Mouse (Mus musculus) T-helper 2 cell (primary cell): ENCODE measurements around the gene Kcmf1.
"Not testable (repeated sequence)": the region's sequence is repeated elsewhere in the genome, so short reads cannot be mapped to it uniquely, and the experiment has no call there.

ENCODE experiments used
- in situ Hi-C: fragments of 300-600 bp; cut with MboI, MseI; formaldehyde crosslinking; loops from one replicate; pipeline ENCODE4 v1.15.1; 2025; ENCODE audit warnings: high pct_unique_total_duplicates

Kcmf1 gene

GRCm38 (mm10) chr6:72899201-72899780 lies 488 bp downstream of the Kcmf1 start:
- in situ Hi-C loops = no loop called here

- in situ Hi-C loops = no loop called here
Observed at GRCm38 (mm10) chr6:72898244-72899200, 1.3 kb downstream of the Kcmf1 start.

GRCm38 (mm10) chr6:72895000-72895399 lies 4.8 kb downstream of the Kcmf1 start:
- in situ Hi-C loops = no loop called here

GRCm38 (mm10) chr6:72891238-72891637 lies 8.5 kb downstream of the Kcmf1 start:
- in situ Hi-C loops = no loop called here

- in situ Hi-C loops = no loop called here
Observed at GRCm38 (mm10) chr6:72888655-72889054, 11.1 kb downstream of the Kcmf1 start.

GRCm38 (mm10) chr6:72885268-72885667 lies 14.5 kb downstream of the Kcmf1 start:
- in situ Hi-C loops = no loop called here

DNA sequence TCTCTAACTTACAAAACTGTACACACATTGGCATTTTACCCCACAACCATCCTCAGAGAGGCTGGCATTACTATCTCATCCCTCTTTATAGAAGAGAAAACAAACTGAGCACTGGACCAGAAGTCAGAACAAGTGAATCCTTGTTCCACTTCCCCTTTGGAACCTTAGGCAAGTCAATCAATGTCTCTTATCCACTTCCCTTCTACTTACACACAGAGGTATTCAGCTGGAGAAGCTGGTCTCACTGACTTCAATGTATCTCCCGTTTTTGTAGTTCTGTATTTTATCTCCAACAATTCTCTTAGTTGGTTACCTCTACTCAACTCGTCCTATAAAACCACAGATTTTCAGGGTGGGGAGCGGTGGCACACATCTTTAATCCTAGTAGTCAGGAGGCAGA lies 15.0 kb downstream of the Kcmf1 start:
- in situ Hi-C loops = no loop called here

- in situ Hi-C loops = no loop called here
Observed at GRCm38 (mm10) chr6:72882661-72883458, 16.9 kb downstream of the Kcmf1 start.

DNA sequence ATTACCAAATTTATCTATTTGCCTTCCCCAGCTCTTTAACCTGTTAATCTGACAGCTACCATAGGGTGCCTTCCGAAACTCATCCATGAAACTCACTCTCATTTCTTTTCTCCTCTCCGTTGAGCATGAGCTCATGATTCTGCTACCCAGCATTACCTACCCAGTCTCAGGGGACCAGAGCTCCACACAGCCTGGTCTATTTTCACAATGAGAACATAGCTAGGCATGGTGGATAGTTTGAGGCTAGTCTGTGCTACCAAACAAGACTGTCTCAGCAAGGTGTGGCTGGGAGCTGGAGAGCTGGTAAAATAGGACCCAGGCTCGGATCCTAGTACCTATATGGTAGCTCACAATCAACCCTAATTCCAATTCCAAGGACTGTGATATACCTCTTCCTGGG lies 17.6 kb downstream of the Kcmf1 start:
- in situ Hi-C loops = no loop called here

GRCm38 (mm10) chr6:72881619-72881979 lies 18.2 kb downstream of the Kcmf1 start:
- in situ Hi-C loops = no loop called here

DNA sequence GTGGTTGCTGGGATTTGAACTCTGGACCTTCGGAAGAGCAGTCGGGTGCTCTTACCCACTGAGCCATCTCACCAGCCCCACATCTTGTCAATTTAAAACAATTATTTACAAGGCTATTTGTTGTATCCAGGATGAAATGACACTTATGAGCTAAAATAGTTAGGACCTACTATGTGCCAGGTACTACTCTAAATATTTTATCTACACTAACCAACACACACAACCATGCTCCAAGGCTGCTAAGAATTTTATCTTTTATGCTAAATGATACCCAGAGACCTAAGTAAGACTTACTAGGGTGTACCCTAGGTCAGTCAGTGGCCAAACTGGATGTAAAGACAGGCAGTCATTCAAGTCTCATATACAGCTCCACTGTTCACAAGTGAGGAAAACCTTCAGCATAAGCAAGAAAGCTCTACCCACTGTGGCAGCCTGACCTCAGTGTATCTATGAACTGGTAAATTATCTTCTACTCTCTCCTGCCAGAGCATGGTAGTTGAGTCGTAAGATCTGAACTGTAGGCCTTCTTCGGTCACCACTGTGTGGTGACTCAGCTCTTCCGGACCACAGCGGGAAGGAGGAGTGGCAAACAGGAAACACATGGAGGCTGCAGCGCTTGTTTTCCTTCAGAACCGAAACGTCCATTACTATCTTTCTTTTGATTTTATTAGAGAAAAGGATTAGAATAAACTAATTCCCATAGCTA lies 18.7 kb downstream of the Kcmf1 start:
- in situ Hi-C loops = no loop called here

DNA sequence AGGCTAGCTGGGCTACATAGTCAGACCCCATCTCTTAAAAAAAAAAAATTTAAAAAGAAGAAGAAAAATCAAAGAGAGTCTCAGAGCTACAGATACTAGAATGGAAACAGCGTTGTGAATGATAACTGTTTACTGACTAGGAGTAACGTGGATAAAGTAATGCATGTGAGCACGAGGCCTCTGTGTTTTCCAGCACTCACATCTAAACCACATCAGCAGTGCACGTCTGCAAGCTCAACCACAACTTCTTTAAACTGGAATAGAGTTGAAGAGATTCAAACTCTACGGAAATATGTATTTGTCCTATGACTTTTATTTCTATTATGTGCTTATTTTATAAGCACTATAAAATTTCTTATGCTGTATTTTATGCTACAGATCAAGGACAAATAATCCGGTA lies 23.1 kb downstream of the Kcmf1 start:
- in situ Hi-C loops = no loop called here

GRCm38 (mm10) chr6:72873338-72873737 lies 26.4 kb downstream of the Kcmf1 start:
- in situ Hi-C loops = no loop called here

GRCm38 (mm10) chr6:72872276-72872675 lies 27.5 kb downstream of the Kcmf1 start:
- in situ Hi-C loops = no loop called here

- in situ Hi-C loops = no loop called here
Observed at GRCm38 (mm10) chr6:72869601-72870000, 30.2 kb downstream of the Kcmf1 start.

DNA sequence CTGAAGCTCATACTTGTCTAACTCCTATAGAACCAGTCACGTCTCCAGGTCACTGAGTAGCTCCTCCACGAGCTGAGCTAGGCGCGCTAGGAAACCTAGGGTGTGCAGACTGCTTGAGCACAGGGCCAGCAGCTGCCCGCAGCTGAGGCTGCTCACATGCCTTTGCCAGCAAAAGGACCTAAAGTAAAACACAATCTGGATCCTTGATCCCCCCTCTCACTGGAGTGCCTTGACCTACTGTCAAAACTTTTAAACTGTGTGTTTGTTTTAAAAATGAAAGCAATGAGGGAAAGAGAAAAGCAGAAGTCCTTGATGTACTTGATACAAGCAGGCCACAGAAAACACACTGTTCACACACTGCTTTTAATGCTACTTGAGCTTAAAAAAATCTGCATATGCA lies 31.1 kb downstream of the Kcmf1 start:
- in situ Hi-C loops = no loop called here

DNA sequence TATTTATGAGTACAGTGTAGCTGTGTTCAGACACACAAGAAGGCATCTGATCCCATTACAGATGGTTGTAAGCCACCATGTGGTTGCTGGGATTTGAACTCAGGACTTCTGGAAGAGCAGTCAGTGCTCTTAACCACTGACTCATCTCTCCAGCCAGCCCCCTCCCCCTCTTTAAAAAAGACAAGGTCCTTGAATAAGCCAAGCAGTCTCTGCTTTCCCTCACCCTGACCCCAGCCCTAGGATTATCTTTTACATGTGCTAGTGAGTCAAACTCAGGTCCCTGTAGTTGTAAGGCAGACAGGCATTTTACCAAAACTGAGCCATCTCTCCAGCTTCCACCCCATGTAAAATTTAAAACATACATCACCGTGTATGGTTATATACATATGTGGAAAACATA lies 32.0 kb downstream of the Kcmf1 start:
- in situ Hi-C loops = no loop called here

DNA sequence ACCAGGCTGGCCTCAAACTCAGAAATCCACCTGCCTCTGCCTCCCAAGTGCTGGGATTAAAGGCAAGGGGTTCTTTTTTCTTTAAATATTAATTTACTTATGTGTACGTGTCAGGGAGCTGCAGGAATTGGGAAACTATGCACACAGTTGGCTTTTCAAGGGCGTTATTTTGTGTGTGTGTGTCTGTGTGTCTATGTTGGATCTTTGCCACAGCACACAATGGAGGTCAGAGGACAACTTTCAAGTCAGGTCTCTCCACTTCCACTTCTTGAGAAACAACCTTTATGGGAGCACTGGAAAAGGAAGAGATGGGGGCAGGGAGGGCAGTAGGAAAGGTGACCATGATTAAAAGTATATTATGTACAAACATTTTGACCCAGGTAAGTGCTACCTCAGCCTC lies 33.5 kb downstream of the Kcmf1 start:
- in situ Hi-C loops = no loop called here

DNA sequence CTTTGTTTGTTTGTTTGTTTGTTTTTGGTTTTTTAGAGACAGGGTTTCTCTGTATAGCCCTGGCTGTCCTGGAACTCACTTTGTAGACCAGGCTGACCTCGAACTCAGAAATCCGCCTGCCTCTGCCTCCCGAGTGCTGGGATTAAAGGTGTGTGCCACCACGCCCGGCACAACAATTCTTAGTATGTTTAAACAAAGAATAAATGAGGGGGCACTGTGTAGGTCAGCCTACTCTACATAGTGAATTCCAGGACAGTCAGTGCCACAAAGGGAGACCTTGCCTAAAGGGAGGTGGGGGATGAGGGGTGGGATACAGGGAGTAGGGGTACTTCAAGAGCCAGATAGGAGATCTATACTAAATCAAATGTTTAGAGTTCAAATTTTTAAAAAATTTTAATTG lies 37.1 kb downstream of the Kcmf1 start:
- in situ Hi-C loops = not testable (repeated sequence)

DNA sequence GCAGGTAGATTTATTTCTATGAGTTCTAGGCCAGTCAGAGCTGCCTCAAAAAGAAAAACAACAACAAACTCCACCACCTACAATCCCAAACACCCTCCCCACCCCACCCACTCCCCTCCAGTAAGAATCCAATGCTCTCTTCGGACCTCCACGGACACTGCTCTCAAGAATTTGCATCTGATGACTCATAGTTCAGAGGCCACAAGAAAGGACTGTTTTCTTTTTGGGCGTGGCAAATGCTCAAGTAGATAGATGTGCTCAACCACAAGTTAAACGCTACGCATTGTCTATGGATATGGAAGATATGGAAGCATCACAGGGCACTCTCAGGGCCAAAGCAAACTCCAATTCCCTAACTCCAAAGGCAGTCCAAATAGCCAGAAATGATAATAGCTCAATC lies 45.5 kb downstream of the Kcmf1 start:
- in situ Hi-C loops = no loop called here

- in situ Hi-C loops = no loop called here
Observed at GRCm38 (mm10) chr6:72852180-72852579, 47.6 kb downstream of the Kcmf1 start.

- in situ Hi-C loops = no loop called here
Observed at GRCm38 (mm10) chr6:72851633-72852032, 48.1 kb downstream of the Kcmf1 start.
